Mouse (Mus musculus): ENCODE data around the gene Vmn2r95.
"Not testable (repeated sequence)": the region's sequence is repeated elsewhere in the genome, so short reads cannot be mapped to it uniquely, and the experiment has no call there.

The Vmn2r95 gene

GRCm38 (mm10) chr17:18423778-18424177 lies at the start of gene Vmn2r95:
Gene Vmn2r95 (plus strand): TSS chr17:18424078.
- DNase-seq = no peak

- DNase-seq = no peak
Measured at GRCm38 (mm10) chr17:18455619-18456140, 31.8 kb downstream of the Vmn2r95 start.

GRCm38 (mm10) chr17:18458126-18458634 lies 34.3 kb downstream of the Vmn2r95 start:
- not testable (repeated sequence) for DNase-seq

- DNase-seq = no peak
Measured at GRCm38 (mm10) chr17:18462695-18463094, 38.8 kb downstream of the Vmn2r95 start.

GRCm38 (mm10) chr17:18479885-18480284 lies 56.0 kb downstream of the Vmn2r95 start:
- DNase-seq = no peak

All from thymus, adult 18-20 months (tissue).